Mouse (Mus musculus): ENCODE measurements around the gene Pgpep1. TPM values are rescaled to one million over a fixed set of nuclear protein-coding genes. Genes with fewer than 3 reads are reported as not detected.
A peak's percentile ranks its signal among the peaks of the same experiment; 100 is the strongest.

The Pgpep1 gene
- total RNA-seq, 2 experiments from 2014 or later, result 9.3 to 22.5 TPM

GRCm38 (mm10) chr8:70635527-70635926, 24.7 kb downstream of the Pgpep1 start:
- Histone ChIP-seq H3K4me3 (no peak overlapping the region), H3K27ac (0 out of 2 replicates have a peak overlapping the region, but pooled peaks have one; percentile 24)
- DNase-seq, result no peak
- intact Hi-C loops (cut with DNase I), result no loop called here
- TF ChIP-seq CTCF (IDR thresholded peaks at IDR 0.05), result no peak

DNA sequence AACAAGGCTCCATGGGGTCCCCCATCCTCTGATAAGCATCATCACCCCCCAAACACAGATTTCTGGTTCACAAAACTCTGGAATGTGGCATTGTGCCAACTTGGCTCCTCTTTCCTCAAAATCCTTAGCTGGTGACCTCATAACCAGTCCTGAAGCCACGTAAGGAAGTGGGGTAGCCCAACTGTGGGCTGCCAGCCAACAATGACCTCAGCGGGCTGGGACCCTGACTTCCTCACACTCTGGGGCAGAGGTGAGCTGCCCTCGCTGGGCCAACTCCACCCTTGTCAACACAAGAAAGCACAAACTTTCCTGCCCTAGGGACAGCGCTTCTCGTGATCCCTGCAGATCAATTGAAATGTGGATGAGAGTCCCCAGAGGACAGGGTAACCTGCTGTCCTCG, 26.1 kb downstream of the Pgpep1 start:
- Histone ChIP-seq H3K27ac (peak overlapping the region; percentile 56), H3K4me3 (no peak overlapping the region)
- no peak for TF ChIP-seq CTCF (IDR thresholded peaks at IDR 0.05)
- intact Hi-C loops (cut with DNase I), result no loop called here
- DNase-seq, result peak; percentile 80

GRCm38 (mm10) chr8:70632346-70632892, 27.8 kb downstream of the Pgpep1 start, which contains the start of gene Gdf15:
TSS of gene Gdf15 (minus strand) at chr8:70632456.
- Histone ChIP-seq H3K27ac (peak within 1 kb of the TSS; percentile 90), H3K4me3 (peak within 1 kb of the TSS; percentile 37; the same call in 1 of the 2 replicates)
- intact Hi-C loops (cut with DNase I), result no loop called here
- DNase-seq, result no peak
- no peak for TF ChIP-seq CTCF (IDR thresholded peaks at IDR 0.05)

DNA sequence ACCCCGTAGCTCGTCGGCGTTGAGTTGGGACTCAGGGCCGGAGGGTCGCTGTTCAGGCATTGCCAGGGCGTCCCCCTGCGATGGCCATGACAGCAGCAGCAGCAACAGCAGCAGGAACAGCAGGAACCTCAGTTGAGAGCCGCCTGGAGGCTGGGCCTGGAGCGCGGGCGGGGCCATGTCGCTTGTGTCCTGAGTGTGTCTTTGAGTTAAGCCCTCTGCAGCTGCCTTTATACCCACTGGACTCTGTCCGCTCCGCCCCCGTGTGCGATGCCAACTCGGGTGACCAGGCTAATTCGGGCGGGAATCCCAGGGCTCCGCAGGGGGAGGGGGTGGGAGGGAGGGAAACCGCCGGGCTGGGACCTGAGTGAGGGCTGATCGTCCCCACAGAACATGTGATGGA, 28.8 kb downstream of the Pgpep1 start:
- peak overlapping the region; percentile 37; the same call in 1 of the 2 replicates for H3K4me3 ChIP-seq
- TF ChIP-seq CTCF (IDR thresholded peaks at IDR 0.05), result no peak
- peak; percentile 57 for DNase-seq
- H3K27ac ChIP-seq, result peak overlapping the region; percentile 90
- intact Hi-C loops (cut with DNase I), result no loop called here

GRCm38 (mm10) chr8:70630532-70631381, 29.4 kb downstream of the Pgpep1 start:
- intact Hi-C loops (cut with DNase I), result loop anchor here (1.0 kb wide), 1 partner anchor 23 kb away; no protein-coding TSS in a partner anchor
- Histone ChIP-seq H3K27ac (peak overlapping the region; percentile 90), H3K4me3 (peak overlapping the region; percentile 37)
- TF ChIP-seq CTCF (IDR thresholded peaks at IDR 0.05), result no peak
- DNase-seq, result peak; percentile 73

- Histone ChIP-seq H3K27ac (peak overlapping the region; percentile 90), H3K4me3 (peak overlapping the region; percentile 74)
- intact Hi-C loops (cut with DNase I), result loop anchor here (1.0 to 5.0 kb wide), 3 partner anchors 17 to 72 kb away; partner anchors contain the start of gene Iqcn
- TF ChIP-seq CTCF (IDR thresholded peaks at IDR 0.05), result no peak
- DNase-seq, result peak; percentile 91
These were observed 30.3 kb downstream of the Pgpep1 start for GRCm38 (mm10) chr8:70629574-70630531.

DNA sequence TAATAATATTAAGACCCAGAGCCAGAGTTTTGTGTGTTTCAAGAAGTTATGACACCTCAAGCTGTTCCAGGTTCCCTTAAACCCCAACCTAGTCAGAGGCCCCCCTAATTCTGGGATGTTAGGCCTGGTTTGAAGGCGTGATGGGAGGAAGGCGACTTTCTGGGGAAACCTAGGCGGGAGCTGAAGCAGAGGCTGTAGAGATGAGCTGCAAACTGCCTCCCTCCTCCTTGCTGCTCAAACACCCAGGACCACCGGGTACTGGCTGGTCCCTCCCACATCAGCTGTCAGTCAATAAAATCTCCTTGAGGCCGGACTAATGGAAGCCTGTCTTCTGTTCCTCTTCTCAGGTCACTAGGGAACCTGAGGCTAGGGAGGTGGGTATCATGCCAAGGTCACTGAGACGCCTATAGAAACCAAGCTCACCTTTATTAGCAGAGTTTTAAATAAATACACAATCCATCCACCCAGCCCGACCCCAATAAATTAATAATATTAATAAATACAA, 31.1 kb downstream of the Pgpep1 start:
- peak overlapping the region; percentile 90 for H3K27ac ChIP-seq

GRCm38 (mm10) chr8:70627041-70627440, 33.1 kb downstream of the Pgpep1 start:
- no peak overlapping the region for H3K27ac ChIP-seq
- DNase-seq, result no peak
- intact Hi-C loops (cut with DNase I), result loop anchor here (5.0 kb wide), 1 partner anchor 75 kb away; the partner anchor contains the start of gene Iqcn
- no peak overlapping the region for H3K4me3 ChIP-seq
- TF ChIP-seq CTCF (IDR thresholded peaks at IDR 0.05), result no peak

More for the DNA sequence above, 31.1 kb downstream of the Pgpep1 start:
- no peak for TF ChIP-seq CTCF (IDR thresholded peaks at IDR 0.05)
- peak overlapping the region; percentile 74 for H3K4me3 ChIP-seq
- no peak for DNase-seq
- intact Hi-C loops (cut with DNase I), result loop anchor here (2.0 to 5.0 kb wide), 2 partner anchors 16 to 73 kb away; partner anchors contain the start of gene Iqcn

- intact Hi-C loops (cut with DNase I), result loop anchor here (5.0 kb wide), 1 partner anchor 77 kb away; the partner anchor contains the start of gene Iqcn
- peak; percentile 79 for DNase-seq
These were observed 35.1 kb downstream of the Pgpep1 start for GRCm38 (mm10) chr8:70625104-70625503.

DNA sequence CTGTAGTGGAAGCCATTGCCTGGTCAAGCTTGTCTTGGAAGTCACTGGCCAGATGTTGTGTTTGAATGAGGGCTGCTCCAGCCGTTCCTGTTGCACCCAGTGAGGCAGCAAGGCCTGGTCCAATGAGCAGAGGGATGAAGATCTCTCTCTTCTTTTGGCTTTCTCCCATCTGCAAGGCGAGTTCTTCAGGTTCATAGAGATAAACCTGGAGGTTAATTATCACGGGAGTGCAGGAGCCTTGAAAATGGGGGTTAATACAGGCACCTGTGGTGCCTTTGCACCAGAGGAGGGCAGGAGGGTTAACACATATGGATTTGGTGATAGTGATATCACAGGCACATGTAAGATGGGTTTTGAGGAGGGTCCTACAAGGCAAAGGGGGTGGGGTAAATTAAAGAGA, 38.0 kb downstream of the Pgpep1 start:
- TF ChIP-seq CTCF (IDR thresholded peaks at IDR 0.05), result no peak
- no peak for DNase-seq
- Histone ChIP-seq H3K27ac (no peak overlapping the region), H3K4me3 (no peak overlapping the region)
- intact Hi-C loops (cut with DNase I), result loop anchor here (5.0 kb wide), 1 partner anchor 35 kb away; no protein-coding TSS in a partner anchor

More at GRCm38 (mm10) chr8:70625104-70625503, 35.1 kb downstream of the Pgpep1 start:
- peak; percentile 76 for TF ChIP-seq CTCF (IDR thresholded peaks at IDR 0.05)
- no peak overlapping the region for H3K4me3 ChIP-seq
- no peak overlapping the region for H3K27ac ChIP-seq

DNA sequence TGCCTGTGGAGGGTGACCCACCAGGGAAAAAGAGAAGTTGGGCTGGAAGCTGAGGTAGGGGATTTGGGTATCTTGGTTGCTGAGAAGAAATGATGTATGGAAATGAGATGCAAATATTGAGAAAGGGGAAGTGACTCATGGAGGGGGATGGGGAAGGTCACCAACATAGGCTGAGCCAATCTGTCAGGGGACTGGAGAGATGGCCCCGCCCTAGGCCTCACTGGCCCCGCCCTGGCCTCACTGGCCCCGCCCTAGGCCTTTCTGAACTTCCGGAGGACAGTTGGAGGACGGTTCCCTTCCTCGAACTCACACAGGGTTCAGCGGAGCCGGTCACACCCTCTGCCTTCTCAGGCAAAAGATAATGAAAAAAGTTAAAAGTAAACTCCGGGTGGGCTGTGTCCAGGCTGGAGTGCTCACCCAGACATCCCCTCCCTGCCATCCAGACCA, 41.3 kb downstream of the Pgpep1 start:
- intact Hi-C loops (cut with DNase I), result no loop called here

More for the DNA sequence above, 41.3 kb downstream of the Pgpep1 start:
- Histone ChIP-seq H3K27ac (no peak overlapping the region), H3K4me3 (peak overlapping the region; percentile 33; the same call in 1 of the 2 replicates)
- TF ChIP-seq CTCF (IDR thresholded peaks at IDR 0.05), result no peak
- DNase-seq, result no peak
